Mouse (Mus musculus) ovary, adult 10 weeks (tissue): ENCODE results near the gene Haus3. TPM values are rescaled to one million over a fixed set of nuclear protein-coding genes. Genes with fewer than 3 reads are reported as not detected.

Experiments
- polyA plus RNA-seq: library from polyadenylated mRNA; stranded (reverse); fragments of 350-450 nt; fragmentation: Illumina TruSeq; extraction: RNeasy Lipid Tissue Mini Kit (QIAGEN cat#74804); gene quantifications from one replicate; pipeline ENCODE4 v1.2.3, GENCODE M21; 2014

Haus3 gene
- 117 TPM for polyA plus RNA-seq

DNA sequence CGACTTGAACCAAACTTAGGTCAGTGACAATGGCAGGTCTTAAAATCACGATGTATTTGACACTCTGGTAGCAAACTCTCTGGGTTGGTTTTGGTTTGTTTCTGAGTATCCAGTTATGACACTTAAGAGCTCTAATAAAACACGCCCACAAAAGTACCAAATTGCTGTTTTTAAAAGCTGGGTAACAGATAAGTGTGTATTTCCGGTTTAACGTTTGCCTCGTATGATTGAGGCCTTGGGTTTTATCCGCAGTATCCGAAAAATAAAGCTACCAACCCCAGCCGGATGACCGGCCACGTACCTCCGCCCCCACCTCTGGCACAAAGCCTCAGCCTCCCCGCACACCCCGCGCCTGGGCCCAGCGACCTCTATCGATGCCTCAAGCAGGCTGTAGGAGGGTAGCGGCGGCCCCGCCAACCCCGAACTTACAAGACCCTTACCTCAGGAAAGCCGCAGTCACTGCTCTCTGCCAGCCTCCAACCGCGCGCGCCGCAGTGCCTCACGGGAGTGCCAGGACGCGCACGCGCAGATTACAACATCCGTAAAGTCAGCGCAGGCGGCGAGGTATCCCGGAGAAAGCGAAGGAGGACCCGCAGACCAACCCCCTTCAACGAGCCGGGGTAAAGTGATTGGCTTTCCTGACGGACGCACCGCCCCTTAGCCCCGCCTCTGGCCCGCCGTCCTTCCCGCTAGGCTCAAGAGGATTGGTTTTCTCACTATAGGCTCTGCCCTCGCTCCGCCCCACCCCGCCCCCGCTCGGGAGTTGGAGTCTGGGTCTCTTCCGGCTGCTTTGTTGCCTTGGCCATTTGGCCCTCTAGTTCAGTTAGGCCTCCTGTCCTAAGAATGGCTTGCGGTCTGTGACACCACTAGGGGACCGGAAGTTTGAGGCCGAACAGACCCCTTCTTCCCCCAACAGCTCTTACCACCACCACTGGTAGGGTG, at the start of gene Haus3, which contains the start of gene Poln:
Gene Haus3, minus strand, starts transcription at position 578 of the 942 bp plus-strand sequence.
Gene Poln, minus strand, starts transcription at position 499 of the 942 bp plus-strand sequence.

GRCm38 (mm10) chr5:34187601-34188316, 18.4 kb upstream of the Haus3 start, which contains the start of gene Mxd4:
Gene Mxd4 (minus strand): TSS chr5:34187720.

Other genes with a start within 250 kb of the Haus3 start
- 5.2 TPM for gene Nelfa, start 233.1 kb downstream of the Haus3 start, polyA plus RNA-seq
- not detected for gene Gm1673, start 186.1 kb downstream of the Haus3 start, polyA plus RNA-seq
- 0.11 TPM for gene Nat8l, start 173.5 kb downstream of the Haus3 start, polyA plus RNA-seq
- 1.0 TPM for gene Poln, start 79 bp downstream of the Haus3 start, polyA plus RNA-seq
- gene Mxd4, start 18.2 kb upstream of the Haus3 start, polyA plus RNA-seq: 12.6 TPM
- gene Zfyve28, start 118.9 kb upstream of the Haus3 start, polyA plus RNA-seq: not detected
- not detected for gene Cfap99, start 119.1 kb upstream of the Haus3 start, polyA plus RNA-seq
- 132 TPM for gene Rnf4, start 166.8 kb upstream of the Haus3 start, polyA plus RNA-seq
- 34.0 TPM for gene Fam193a, start 200.4 kb upstream of the Haus3 start, polyA plus RNA-seq